Mouse (Mus musculus): ENCODE results near the gene Pip5kl1.
A peak's percentile ranks its signal among the peaks of the same experiment; 100 is the strongest.

Gene Pip5kl1

DNA sequence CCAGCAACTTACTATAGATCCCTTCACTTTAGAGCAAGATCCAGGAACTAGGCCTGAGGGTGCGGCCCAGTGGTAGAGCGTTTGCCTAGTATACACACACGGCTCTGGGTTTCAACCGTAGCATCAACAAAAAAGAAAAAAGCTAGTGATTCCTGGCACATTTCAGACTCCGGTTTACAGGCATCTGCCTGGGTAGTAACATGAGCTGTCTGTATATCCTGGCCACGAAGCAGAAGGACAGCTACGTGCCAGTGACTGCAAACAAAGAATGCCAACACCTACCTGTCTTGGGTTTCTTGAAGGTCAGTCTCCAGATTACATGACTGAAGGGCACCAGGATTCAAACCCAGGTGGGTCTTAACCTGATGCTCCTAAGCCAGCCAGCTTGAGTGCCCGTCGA, 25.4 kb upstream of the Pip5kl1 start:
- no peak for DNase-seq

DNA sequence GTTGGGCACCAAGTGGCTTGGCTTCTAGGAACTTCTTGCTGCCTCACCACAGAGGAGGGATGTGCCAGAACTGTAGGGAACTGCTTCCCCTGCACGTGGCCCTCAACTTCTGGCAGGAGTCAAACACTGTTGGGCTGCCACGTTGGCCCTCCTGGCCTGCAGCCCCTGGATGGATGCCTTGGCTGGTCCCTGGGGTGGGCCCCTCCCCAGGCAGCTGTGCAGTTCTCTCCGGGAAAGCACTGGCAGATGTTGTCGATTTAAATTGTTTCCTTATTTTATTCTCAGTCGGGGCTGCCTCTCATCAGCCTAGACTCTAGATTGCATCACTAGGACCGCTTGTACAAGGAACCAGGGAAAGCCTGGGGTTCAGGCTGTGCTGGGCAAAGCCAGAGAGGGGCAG, 24.8 kb upstream of the Pip5kl1 start:
- DNase-seq: no peak

DNA sequence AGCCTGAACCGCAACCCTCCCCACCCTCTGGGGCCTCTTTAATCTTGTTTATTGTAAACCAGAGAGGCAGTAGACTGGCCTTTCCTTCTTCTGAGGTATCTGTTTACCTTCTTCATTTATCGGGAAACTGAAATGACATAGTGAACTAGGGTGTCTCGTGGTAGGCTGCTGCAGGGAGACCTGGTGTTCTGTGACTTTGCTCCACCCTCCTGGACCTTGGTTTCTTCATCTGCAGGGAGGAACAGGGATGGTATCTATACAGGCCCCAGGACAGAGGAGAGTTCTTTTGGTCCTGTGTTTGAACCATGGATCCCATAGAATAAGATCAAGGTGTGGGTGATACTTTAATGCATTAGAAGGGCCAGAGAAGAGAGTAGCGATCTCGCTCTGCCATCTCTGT, 23.4 kb upstream of the Pip5kl1 start:
- DNase-seq: no peak

DNA sequence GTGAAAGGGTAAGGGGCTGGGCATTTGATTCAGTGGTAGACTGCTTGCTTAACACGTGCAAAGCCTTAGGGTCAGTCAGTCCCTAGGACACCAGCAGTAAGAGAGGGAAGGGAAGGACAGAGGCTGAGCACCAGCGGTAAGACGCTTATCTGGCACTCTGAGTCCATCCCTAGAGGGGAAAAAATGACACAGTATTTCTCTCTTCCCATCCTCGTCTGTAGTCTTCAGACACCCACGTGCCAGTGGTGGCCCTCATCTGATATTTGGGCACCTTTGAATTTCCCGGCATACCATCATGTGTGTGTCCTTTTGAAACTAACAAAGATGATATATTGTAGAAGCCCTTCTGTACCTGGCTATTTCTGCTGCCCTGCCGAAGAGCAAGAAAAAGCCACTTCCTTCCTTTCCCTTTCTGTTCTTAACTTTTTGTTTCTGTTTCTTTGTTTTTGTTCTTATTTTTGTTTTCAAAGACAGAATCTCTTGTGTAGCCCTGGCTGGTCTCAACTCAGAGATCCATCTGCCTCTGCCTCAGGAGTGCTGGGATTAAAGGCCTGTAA, 20.9 kb upstream of the Pip5kl1 start:
- peak in 1 of 2 experiments; percentile 31 for DNase-seq

- no peak for DNase-seq
Observed at GRCm38 (mm10) chr2:32555484-32555883, 19.1 kb upstream of the Pip5kl1 start.

GRCm38 (mm10) chr2:32556019-32556418, 18.6 kb upstream of the Pip5kl1 start:
- DNase-seq: peak; percentile 30 to 34

GRCm38 (mm10) chr2:32559570-32559969, 15.0 kb upstream of the Pip5kl1 start:
- DNase-seq: no peak

DNA sequence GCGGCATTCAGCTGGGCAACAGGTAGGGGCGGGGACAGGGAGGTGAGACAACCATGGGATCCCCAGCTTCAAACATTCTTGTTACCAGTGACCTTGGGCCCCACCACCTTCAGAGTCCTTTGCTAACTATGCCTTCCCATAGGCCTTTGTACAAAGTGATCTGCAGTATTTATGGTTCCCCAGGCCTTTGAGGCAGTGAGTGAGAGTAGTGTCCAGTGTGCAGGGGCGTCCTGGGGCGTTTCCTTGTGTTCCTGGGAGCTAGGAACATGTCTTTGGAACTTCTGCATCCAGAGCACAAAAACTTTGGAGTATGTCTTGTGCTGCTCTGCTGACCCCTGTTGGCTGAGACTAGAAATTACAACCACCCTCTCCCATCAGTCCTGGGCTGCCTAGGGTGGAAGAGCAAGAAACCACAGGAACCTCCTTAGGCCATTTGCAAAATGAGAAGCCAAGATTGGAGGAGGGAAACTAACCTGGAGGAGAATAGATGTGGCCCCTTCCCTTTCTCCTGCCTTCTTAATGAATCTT, 8.0 kb upstream of the Pip5kl1 start:
- DNase-seq: peak; percentile 62 to 69

DNA sequence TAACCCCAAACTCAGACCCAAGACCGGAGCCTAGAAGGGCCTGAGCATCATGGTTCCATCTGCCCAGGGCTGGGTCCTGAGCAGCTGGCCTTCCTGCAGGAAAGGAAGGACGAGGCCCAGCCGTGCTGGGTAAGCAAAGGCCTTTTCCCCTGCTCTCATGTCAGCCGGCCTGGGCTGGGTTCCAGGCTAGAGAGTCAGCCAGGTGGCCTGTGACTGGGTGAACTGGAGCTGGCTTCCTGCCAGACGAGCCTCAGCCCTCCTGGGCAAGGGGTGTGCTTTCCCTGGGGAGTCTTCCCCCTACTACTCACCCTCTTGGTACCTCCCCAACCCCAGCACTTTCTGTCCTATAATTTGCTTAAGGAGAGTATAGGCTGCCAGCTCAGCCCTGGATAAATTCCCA, 6.4 kb upstream of the Pip5kl1 start:
- no peak for DNase-seq

GRCm38 (mm10) chr2:32568941-32569340, 5.7 kb upstream of the Pip5kl1 start:
- DNase-seq: no peak

DNA sequence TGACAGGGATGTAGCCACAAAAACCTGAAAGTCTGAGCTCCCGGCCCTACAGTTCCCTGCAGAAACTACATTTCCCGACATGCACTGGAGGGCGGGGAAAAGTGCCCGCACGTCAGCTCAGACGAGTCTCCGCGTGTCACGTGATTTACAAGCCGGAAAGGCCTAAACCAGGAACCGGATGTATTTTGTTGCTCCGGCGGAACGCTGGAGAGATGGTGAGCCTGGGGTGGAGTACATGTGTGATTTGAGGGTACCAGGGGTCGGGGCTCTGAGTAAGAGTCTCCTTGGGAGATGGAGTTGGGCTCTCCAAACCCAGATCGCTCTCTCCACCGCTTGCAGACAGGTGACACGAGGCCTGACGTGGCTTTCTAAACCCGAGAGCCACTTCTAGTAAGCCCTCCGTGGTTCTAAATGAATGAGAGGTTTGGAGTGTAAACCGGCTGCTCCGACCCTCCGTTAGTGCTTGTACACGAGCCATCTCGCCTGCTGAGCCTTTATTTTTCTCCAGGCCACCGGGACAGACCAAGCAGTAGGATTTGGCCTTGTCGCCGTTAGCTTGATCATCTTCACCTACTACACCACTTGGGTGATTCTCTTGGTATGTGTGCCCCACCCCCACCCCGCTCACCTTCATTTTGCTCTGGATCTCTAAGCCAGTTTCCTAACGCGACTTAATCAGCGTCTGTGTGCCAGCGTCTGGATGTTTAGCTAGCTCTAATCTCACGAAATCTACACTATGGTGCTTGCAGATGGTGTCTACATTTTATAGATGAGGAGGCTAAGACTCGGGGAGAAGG, 3.7 kb upstream of the Pip5kl1 start, which contains the start of gene Dpm2:
Gene Dpm2, plus strand, starts transcription at position 161 of the 797 bp plus-strand sequence.
- DNase-seq: peak; percentile 85 to 90

GRCm38 (mm10) chr2:32572196-32572595, 2.4 kb upstream of the Pip5kl1 start:
- DNase-seq: no peak

- DNase-seq: peak; percentile 66 to 68
Observed at GRCm38 (mm10) chr2:32574901-32575585, 446 bp downstream of the Pip5kl1 start.

GRCm38 (mm10) chr2:32575586-32576160, 1.1 kb downstream of the Pip5kl1 start, which contains the start of gene 9430097D07Rik:
Gene 9430097D07Rik, minus strand, starts transcription at chr2:32575684.
- peak; percentile 48 to 67 for DNase-seq

DNA sequence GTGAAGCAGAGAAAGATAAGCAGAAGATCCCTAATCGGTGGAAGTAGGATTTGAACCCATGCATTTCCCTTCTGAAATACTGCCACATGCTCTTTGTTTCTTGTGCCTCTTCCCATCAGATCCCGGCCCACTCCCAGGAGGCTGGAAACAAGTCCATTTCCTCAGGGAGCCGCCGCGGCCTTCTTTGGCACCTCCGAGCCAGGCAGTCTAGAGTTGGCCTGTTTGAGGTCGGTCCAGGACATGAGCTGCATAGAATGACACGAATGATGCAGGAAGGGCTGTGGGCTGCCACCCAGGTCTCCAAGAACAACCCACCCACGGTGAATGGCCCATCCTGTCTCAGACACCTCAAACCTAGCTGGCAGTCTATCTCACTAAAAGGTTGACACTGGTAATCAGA, 1.9 kb downstream of the Pip5kl1 start:
- DNase-seq: no peak

DNA sequence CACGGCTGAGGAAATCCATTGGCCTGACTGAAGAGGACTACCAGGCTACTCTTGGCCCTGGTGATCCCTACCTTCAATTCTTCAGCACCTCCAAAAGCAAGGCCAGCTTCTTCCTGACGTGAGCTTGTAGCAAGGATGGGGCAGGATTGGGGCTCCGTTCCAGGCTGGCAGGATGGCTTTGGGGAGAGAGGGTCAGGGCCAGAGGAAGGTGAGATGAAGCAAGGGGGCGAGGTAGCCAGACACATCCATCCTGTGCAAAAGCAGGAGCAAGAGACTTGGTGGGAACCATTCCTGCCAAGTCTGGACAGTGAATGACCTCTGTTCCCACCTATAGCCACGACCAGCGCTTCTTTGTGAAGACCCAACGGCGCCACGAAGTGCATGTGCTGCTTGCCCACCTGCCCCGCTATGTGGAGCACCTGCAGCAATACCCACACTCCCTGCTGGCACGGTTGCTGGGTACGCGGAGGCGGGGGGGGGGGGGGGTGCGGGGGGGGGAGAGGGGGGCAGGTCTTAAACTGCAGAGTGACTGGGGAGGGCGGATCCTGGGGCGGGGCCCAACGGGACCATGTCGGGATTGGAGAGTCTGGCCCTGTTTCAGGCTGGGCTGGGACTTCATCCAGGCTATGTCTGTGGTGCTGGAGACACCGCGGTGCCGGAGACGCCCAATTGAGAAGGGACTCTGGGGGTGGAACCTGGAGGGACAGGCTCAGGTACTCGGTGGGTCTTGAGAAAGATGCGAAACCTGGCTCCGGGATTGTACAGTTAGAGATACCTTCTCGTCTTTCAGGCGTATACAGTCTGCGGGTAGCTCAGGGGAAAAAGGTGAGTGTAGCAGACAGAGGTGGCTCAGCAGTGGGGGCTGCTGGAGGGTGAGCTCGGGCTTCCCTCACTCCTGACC, 3.8 kb downstream of the Pip5kl1 start:
- no peak for DNase-seq

DNA sequence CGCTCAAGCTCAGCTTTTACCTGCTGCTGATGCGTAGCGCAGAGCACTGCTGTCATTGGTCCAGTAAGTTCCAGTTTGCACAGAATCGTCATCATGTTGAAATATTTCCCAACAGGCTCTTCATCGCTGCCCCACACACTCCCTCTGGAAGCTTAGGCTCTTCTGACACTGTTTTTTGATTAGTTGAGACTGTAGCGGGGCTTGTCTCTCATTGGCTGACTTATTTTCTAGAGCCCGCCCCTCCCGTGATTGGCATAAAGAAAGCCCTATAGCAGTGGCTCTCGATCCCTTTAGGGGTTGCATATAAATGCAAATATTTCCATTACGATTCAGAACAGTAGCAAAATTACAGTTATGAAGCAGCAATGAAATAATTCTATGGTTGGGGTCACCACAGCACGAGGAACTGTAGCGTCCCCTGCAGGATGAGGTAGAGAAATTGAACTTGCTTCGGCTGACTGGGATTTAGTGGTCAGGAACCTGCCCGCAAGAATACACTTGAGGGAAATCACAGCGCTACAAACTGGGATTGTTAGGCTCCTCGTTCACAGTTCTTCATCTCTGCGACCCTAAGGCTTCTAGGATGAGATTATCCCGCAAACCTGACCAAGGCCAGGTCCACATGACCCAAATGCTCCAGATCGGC, 7.0 kb downstream of the Pip5kl1 start:
- no peak for DNase-seq

GRCm38 (mm10) chr2:32582830-32583799, 8.5 kb downstream of the Pip5kl1 start:
- DNase-seq: peak; percentile 69 to 75

GRCm38 (mm10) chr2:32585149-32585714, 10.6 kb downstream of the Pip5kl1 start:
- no peak for DNase-seq

GRCm38 (mm10) chr2:32586871-32587351, 12.3 kb downstream of the Pip5kl1 start, which contains the start of gene St6galnac4:
Gene St6galnac4, plus strand, starts transcription at chr2:32587095.
- DNase-seq: peak; percentile 92

All from thymus, postnatal 36 days (tissue).